Mouse (Mus musculus) C2C12 (cell line): ENCODE measurements around the gene Fbxo8. TPM values are rescaled to one million over a fixed set of nuclear protein-coding genes. Genes with fewer than 3 reads are reported as not detected.

ENCODE experiments used
- H3K27me3 ChIP-seq: one replicate; pipeline ENCODE4 v1.6.1; 2011; ENCODE audit not compliant: control insufficient read depth, insufficient read depth, insufficient read length
- H3K36me3 ChIP-seq: one replicate; pipeline ENCODE4 v1.6.1; 2011; ENCODE audit not compliant: control insufficient read depth, insufficient read depth
- H3K4me3 ChIP-seq: one replicate; pipeline ENCODE4 v1.5.1; 2011; ENCODE audit warnings: mild to moderate bottlenecking, control low read depth; ENCODE audit not compliant: poor library complexity, insufficient read depth, severe bottlenecking
- H3K79me2 ChIP-seq: one replicate; pipeline ENCODE4 v1.6.1; 2011; ENCODE audit not compliant: control insufficient read depth, insufficient read depth
- H3K79me3 ChIP-seq: one replicate; pipeline ENCODE4 v1.6.1; 2011; ENCODE audit warnings: low read depth, control low read depth
- H3ac ChIP-seq: one replicate; pipeline ENCODE3; 2011; ENCODE audit warnings: low read depth; ENCODE audit not compliant: control insufficient read depth, insufficient read length
- CEBPB ChIP-seq: IDR thresholded peaks from one replicate; pipeline ENCODE4 v1.6.1; 2011; ENCODE audit warnings: low read depth, mild to moderate bottlenecking, control low read depth, moderate library complexity
- CTCF ChIP-seq: IDR thresholded peaks from one replicate; pipeline ENCODE4 v1.5.1; 2011; ENCODE audit not compliant: control insufficient read depth, insufficient read depth, insufficient read length
- FOSL1 ChIP-seq: IDR thresholded peaks from one replicate; pipeline ENCODE4 v1.8.0; 2011; ENCODE audit warnings: mild to moderate bottlenecking, low read length; ENCODE audit not compliant: poor library complexity, insufficient read depth, severe bottlenecking
- MAX ChIP-seq: IDR thresholded peaks from one replicate; pipeline ENCODE4 v1.6.1; 2011; ENCODE audit warnings: mild to moderate bottlenecking, control low read depth
- MYOD1 ChIP-seq: IDR thresholded peaks from one replicate; pipeline ENCODE4 v1.6.1; 2011; ENCODE audit warnings: low read depth; ENCODE audit not compliant: control insufficient read depth, insufficient read length
- MYOG ChIP-seq: IDR thresholded peaks from one replicate; pipeline ENCODE4 v1.6.1; 2011; ENCODE audit not compliant: control insufficient read depth, insufficient read length; ENCODE audit errors: extremely low read depth
- USF1 ChIP-seq: IDR thresholded peaks from one replicate; pipeline ENCODE4 v1.6.1; 2011; ENCODE audit warnings: low read depth, mild to moderate bottlenecking, control low read depth, moderate library complexity
- polyA plus RNA-seq: library from polyadenylated mRNA; unstranded; fragments of >200 nt; fragmentation: generic; extraction: Trizol; gene quantifications from one replicate; pipeline ENCODE4 v1.2.1, GENCODE M21; 2012; ENCODE audit warnings: missing spikeins

Gene Fbxo8
- polyA plus RNA-seq, 1 experiment, result 6.5 TPM

DNA sequence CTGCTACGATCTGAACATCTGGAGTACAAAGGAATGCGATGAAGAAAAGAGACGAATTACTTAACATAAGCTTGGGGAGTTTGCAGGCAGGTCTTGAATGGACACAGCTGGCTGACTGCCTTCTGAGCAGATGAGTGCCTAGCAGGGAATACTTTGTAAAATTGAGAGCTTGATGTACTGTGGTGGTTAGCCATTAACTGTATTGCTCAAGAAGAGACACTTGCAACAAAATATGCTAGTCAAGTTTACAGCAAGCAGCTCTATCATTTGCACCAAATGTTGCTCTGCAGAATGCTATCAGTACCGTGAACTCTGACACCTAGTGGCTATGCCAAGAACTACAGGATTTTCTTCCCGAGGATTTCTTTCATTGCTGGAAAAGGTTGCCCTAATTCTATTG lies 64.1 kb downstream of the Fbxo8 start:
- Histone ChIP-seq H3ac (no peak overlapping the region), H3K27me3 (peaks cover 10% of the 10 kb centered on the region), H3K36me3 (no peaks in the 10 kb centered on the region), H3K4me3 (no peak overlapping the region), H3K79me3 (no peaks in the 10 kb centered on the region), H3K79me2 (no peaks in the 10 kb centered on the region)
- TF ChIP-seq USF1 (no peak), CTCF (no peak), MYOG (no peak), MAX (no peak), FOSL1 (no peak), MYOD1 (no peak), CEBPB (no peak)

DNA sequence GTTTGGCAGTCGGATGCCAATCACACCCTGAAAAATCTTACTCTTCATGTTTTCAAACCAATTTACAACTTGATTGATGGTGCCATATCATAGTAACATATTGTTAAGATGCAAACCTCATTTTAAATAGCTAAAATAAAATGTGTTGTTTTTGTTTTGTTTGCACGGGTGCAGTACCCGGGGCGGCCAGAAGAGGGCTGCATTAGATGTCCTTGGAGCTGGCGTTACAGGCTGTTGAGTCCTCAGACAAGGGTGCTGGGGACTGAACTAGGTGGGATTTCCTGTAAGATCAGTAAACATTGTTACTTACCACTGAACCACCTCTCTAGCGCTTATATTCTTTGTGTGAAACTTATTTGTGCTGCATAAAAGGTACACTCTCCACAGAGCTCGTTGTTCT lies 65.4 kb downstream of the Fbxo8 start:
- Histone ChIP-seq H3K36me3 (no peaks in the 10 kb centered on the region), H3K27me3 (peaks cover 16% of the 10 kb centered on the region), H3K79me2 (no peaks in the 10 kb centered on the region), H3K79me3 (no peaks in the 10 kb centered on the region), H3ac (no peak overlapping the region), H3K4me3 (no peak overlapping the region)
- TF ChIP-seq CTCF (peak; percentile 27), MYOG (no peak)

DNA sequence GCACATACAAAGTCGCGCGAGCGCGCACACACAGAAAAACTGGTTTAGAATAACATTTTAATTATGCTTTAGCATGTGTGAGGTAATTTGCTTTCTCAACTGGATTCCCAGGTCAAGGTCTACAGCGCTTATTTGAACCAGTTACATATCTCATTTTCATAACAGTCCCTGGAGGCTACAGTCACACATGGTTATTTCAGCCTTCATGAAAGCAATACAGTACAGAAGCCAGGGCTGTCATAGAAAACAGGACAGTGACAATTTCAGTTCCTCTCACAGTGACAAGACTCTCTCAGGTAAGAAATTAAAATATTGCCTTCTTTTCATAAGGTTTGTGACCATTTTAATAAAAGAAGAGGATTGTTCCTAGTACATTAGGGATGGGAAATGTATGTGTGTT lies 66.4 kb downstream of the Fbxo8 start:
- peaks cover 16% of the 10 kb centered on the region for H3K27me3 ChIP-seq
- H3ac ChIP-seq, result no peak overlapping the region
- no peaks in the 10 kb centered on the region for H3K79me2 ChIP-seq
- no peak overlapping the region for H3K4me3 ChIP-seq
- no peaks in the 10 kb centered on the region for H3K36me3 ChIP-seq
- no peak for TF ChIP-seq CTCF
- TF ChIP-seq CEBPB, result no peak
- no peak for TF ChIP-seq FOSL1
- no peak for TF ChIP-seq MYOD1
- no peak for TF ChIP-seq MAX
- no peak for TF ChIP-seq MYOG
- TF ChIP-seq USF1, result no peak
- H3K79me3 ChIP-seq, result no peaks in the 10 kb centered on the region

DNA sequence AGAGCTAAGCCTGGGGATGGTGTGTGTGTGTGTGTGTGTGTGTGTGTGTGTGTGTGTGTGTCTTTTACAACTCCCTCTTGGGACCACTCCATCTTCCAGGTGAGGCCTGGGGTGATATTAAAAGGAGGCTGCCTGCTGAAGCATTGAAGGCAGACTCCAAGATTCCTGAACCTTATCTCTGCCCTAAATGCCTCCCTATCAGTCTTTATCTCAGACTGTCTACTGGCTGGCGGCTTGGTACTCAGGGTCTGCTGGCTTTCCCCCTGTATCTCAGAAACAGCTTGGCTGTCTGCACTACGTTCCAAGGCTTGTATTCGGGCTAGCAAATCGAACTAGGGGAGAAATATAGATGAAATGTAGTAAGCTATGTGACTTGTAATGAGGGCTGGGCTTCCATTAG lies 68.2 kb downstream of the Fbxo8 start:
- TF ChIP-seq USF1 (no peak), MAX (no peak), MYOD1 (no peak), CTCF (no peak), CEBPB (no peak), FOSL1 (no peak), MYOG (no peak)
- Histone ChIP-seq H3K79me3 (no peaks in the 10 kb centered on the region), H3K36me3 (no peaks in the 10 kb centered on the region), H3ac (no peak overlapping the region), H3K4me3 (no peak overlapping the region), H3K27me3 (peaks cover 16% of the 10 kb centered on the region), H3K79me2 (no peaks in the 10 kb centered on the region)

DNA sequence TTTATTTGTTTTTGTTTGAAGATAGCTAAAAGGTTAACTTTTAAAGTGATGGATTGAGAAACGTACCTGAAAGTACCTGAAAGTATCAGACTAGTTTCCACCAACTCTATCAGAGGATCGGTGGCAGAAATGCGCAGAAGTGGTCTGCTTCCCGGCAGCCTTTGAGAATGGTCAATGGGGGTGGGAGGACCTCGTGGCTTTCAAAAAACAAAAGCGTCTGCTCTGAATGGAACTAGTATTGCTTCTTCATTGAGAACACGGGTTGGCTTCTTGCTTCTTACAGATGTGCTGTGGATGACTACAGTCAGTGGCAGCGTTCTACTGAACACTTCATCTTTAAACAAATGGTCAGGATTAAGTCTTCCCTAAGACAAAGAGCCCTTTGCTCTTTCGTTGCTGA lies 68.7 kb downstream of the Fbxo8 start:
- Histone ChIP-seq H3K79me3 (no peaks in the 10 kb centered on the region), H3K4me3 (no peak overlapping the region), H3K36me3 (no peaks in the 10 kb centered on the region), H3K79me2 (no peaks in the 10 kb centered on the region), H3K27me3 (peaks cover 16% of the 10 kb centered on the region), H3ac (no peak overlapping the region)
- TF ChIP-seq MAX (no peak), USF1 (no peak), MYOD1 (no peak), MYOG (no peak), FOSL1 (no peak), CEBPB (no peak), CTCF (no peak)

DNA sequence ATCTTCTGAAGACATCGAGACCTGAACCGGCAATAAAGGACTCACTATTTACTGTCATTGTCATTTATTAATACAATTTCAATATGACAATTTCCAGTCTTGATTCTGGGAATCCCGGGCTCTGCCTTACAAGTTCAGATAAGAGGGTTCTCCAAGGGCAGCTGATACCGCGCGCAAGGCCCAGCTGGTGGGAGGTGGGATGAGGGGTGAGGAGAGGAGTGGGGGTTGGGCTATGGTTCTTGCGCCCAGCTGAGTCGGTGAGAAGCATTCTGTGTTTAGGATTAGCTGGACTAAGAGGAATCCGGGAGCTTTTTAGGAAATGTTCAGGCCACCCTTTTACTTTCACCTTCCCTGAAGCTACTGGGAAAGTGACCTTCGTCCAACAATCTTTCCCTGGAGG lies 69.8 kb downstream of the Fbxo8 start:
- Histone ChIP-seq H3K36me3 (no peaks in the 10 kb centered on the region), H3K79me2 (no peaks in the 10 kb centered on the region)

More for the DNA sequence above, 69.8 kb downstream of the Fbxo8 start:
- no peaks in the 10 kb centered on the region for H3K79me3 ChIP-seq
- TF ChIP-seq MYOG (no peak), CEBPB (no peak), MYOD1 (no peak), FOSL1 (no peak), CTCF (no peak), USF1 (no peak), MAX (no peak)
- H3ac ChIP-seq, result no peak overlapping the region
- H3K27me3 ChIP-seq, result peaks cover 16% of the 10 kb centered on the region
- no peak overlapping the region for H3K4me3 ChIP-seq
